8 mouse cellular contexts compared by ENCODE assay signal in genomic region chr13:71001278-71001677, GRCm38 (mm10).
DNase-seq lines count a peak whose midpoint lies in the region; ATAC-seq lines count a peak whose summit lies in the region.

No protein-coding gene starts in this region.

- WGBS in kidney, embryonic 14.5 days = 3% methylated on average over 2 of the region's 2 CpGs
- 13% methylated on average over 2 of the region's 2 CpGs for WGBS in limb, embryonic 10.5 days
- 18% methylated on average over 2 of the region's 2 CpGs for WGBS in neural tube, embryonic 12.5 days

- no peaks in the 10 kb centered on the region for H3K27me3 ChIP-seq in kidney, embryonic 14.5 days (ENCODE audit: control insufficient read depth, insufficient read depth, low read length)
- no peaks in the 10 kb centered on the region for H3K27me3 ChIP-seq in limb, embryonic 10.5 days (ENCODE audit: low read depth, poor library complexity, severe bottlenecking)
- 0 out of 2 replicates have a peak, but pooled peaks cover 2% of the 10 kb centered on the region for H3K27me3 ChIP-seq in neural tube, embryonic 12.5 days (replicated peaks)

- H3K4me1 ChIP-seq in kidney, embryonic 14.5 days (ENCODE audit: control insufficient read depth, insufficient read depth, low read length) = no peaks in the 10 kb centered on the region
- no peaks in the 10 kb centered on the region for H3K4me1 ChIP-seq in limb, embryonic 10.5 days
- H3K4me1 ChIP-seq in neural tube, embryonic 12.5 days = no peaks in the 10 kb centered on the region; the same call in 1 of the 2 replicates

- H3K36me3 ChIP-seq in kidney, embryonic 14.5 days (ENCODE audit: control insufficient read depth, insufficient read depth, low read length) = no peaks in the 10 kb centered on the region
- H3K36me3 ChIP-seq in limb, embryonic 10.5 days = no peaks in the 10 kb centered on the region
- H3K36me3 ChIP-seq in neural tube, embryonic 12.5 days = no peaks in the 10 kb centered on the region

- no peak overlapping the region for H3K4me3 ChIP-seq in kidney, embryonic 14.5 days (ENCODE audit: low read length)
- H3K4me3 ChIP-seq in limb, embryonic 10.5 days = no peak overlapping the region
- no peak overlapping the region for H3K4me3 ChIP-seq in neural tube, embryonic 12.5 days

- peak; percentile 27 to 36 for DNase-seq in cerebellum, adult 18-20 months
- DNase-seq in cerebellum, adult 11-12 months = no peak
- DNase-seq in cerebellum, postnatal 4 days (ENCODE audit: low spot score in 2 of 2) = peak; percentile 86 to 87
- DNase-seq in gastrocnemius, postnatal 10 days = peak; percentile 67
- peak; percentile 73 for DNase-seq in limb, embryonic 10.5 days (ENCODE audit: low spot score)
- peak; percentile 9 to 28 for DNase-seq in urinary bladder, adult 18-20 months (ENCODE audit: low spot score in 2 of 2)

- ATAC-seq in kidney, embryonic 14.5 days (ENCODE audit: low FRiP score, low TSS enrichment) = peak; percentile 77; the same call in 1 of the 2 replicates
- peak; percentile 66; the same call in 1 of the 2 replicates for ATAC-seq in neural tube, embryonic 12.5 days (ENCODE audit: low FRiP score, low read depth)

- no peak overlapping the region for H3K4me2 ChIP-seq in kidney, embryonic 14.5 days (replicated peaks; ENCODE audit: low read depth, low read length)
- no peak overlapping the region for H3K4me2 ChIP-seq in neural tube, embryonic 12.5 days (replicated peaks)

- H3K27ac ChIP-seq in kidney, embryonic 14.5 days (ENCODE audit: low read depth, low read length) = no peak overlapping the region
- H3K27ac ChIP-seq in limb, embryonic 10.5 days = no peak overlapping the region
- H3K27ac ChIP-seq in neural tube, embryonic 12.5 days = no peak overlapping the region

- no peak overlapping the region for H3K9ac ChIP-seq in kidney, embryonic 14.5 days (ENCODE audit: low read depth, low read length)
- no peak overlapping the region for H3K9ac ChIP-seq in neural tube, embryonic 12.5 days

- H3K9me3 ChIP-seq in kidney, embryonic 14.5 days (ENCODE audit: control insufficient read depth, low read length) = no peaks in the 10 kb centered on the region
- H3K9me3 ChIP-seq in limb, embryonic 10.5 days (replicated peaks) = no peaks in the 10 kb centered on the region
- H3K9me3 ChIP-seq in neural tube, embryonic 12.5 days = no peaks in the 10 kb centered on the region
